Mouse (Mus musculus) spleen, postnatal 14 days (tissue): ENCODE data around the gene Fam53b.

Experiments used
- DNase-seq, 2 experiments: peaks; one replicate each; pipeline ENCODE4 v3.0.0; 2021 to 2022; ENCODE audit warnings: low spot score in 2 of 2

Fam53b gene

GRCm38 (mm10) chr7:132813416-132814088 lies at the start of gene Fam53b:
TSS of gene Fam53b (minus strand) at chr7:132813886.
- peak; percentile 49 to 56 for DNase-seq

GRCm38 (mm10) chr7:132859042-132859958 lies 45.6 kb upstream of the Fam53b start, which contains the start of gene Abraxas2:
TSS of gene Abraxas2 (plus strand) at chr7:132859225.
- DNase-seq = peak; percentile 82 to 87

GRCm38 (mm10) chr7:132858043-132858608 lies 44.4 kb upstream of the Fam53b start:
- DNase-seq = no peak

GRCm38 (mm10) chr7:132856083-132856482 lies 42.4 kb upstream of the Fam53b start:
- no peak for DNase-seq

- DNase-seq = no peak
Observed at GRCm38 (mm10) chr7:132853946-132854345, 40.3 kb upstream of the Fam53b start.

- DNase-seq = no peak
Observed at GRCm38 (mm10) chr7:132853361-132853760, 39.7 kb upstream of the Fam53b start.

GRCm38 (mm10) chr7:132852173-132852844 lies 38.6 kb upstream of the Fam53b start, which contains the start of gene Eef1akmt2:
TSS of gene Eef1akmt2 (minus strand) at chr7:132852673.
- peak; percentile 60 to 74 for DNase-seq

- DNase-seq = no peak
Observed at GRCm38 (mm10) chr7:132843152-132843551, 29.5 kb upstream of the Fam53b start.

GRCm38 (mm10) chr7:132842455-132842854 lies 28.8 kb upstream of the Fam53b start:
- DNase-seq = no peak

GRCm38 (mm10) chr7:132841287-132841686 lies 27.6 kb upstream of the Fam53b start:
- DNase-seq = no peak

GRCm38 (mm10) chr7:132830955-132831354 lies 17.3 kb upstream of the Fam53b start:
- DNase-seq = no peak

- no peak for DNase-seq
Observed at GRCm38 (mm10) chr7:132824346-132825022, 10.8 kb upstream of the Fam53b start.

- DNase-seq = no peak
Observed at GRCm38 (mm10) chr7:132823832-132824231, 10.1 kb upstream of the Fam53b start.

GRCm38 (mm10) chr7:132820692-132821091 lies 7.0 kb upstream of the Fam53b start:
- DNase-seq = no peak

GRCm38 (mm10) chr7:132817056-132817455 lies 3.4 kb upstream of the Fam53b start:
- no peak for DNase-seq

GRCm38 (mm10) chr7:132816528-132816927 lies 2.8 kb upstream of the Fam53b start:
- no peak for DNase-seq

- no peak for DNase-seq
Observed at GRCm38 (mm10) chr7:132815081-132815480, 1.4 kb upstream of the Fam53b start.

GRCm38 (mm10) chr7:132814089-132814450 lies 384 bp upstream of the Fam53b start:
- no peak for DNase-seq

GRCm38 (mm10) chr7:132812619-132813415 lies 869 bp downstream of the Fam53b start:
- peak; percentile 44 to 60 for DNase-seq
